Mouse (Mus musculus): Measurements from ENCODE around the gene Spocd1. TPM values are rescaled to one million over a fixed set of nuclear protein-coding genes. Genes with fewer than 3 reads are reported as not detected.
A peak's percentile ranks its signal among the peaks of the same experiment; 100 is the strongest.

Gene Spocd1
- polyA plus RNA-seq, 2 experiments from 2014 or later = not detected

DNA sequence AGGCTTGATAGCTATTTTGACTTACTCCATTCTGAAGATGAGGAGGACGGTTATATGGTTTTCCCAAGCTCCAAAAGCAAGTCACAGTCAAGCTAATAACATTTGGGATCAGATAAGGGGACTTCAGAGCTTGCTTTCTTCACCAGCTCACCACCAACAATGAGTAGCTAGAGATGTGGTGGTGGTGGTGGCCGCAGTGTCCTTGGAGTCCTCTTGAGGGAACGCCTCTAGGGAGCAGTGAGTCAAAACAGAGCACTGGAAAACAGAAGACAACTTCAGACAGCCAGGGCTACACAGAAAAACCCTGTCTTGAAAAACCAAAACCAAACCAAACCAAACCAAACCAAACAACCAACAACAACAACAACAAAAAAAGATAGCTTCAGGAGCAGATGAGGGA, 10.1 kb upstream of the Spocd1 start:
- ATAC-seq = no peak

DNA sequence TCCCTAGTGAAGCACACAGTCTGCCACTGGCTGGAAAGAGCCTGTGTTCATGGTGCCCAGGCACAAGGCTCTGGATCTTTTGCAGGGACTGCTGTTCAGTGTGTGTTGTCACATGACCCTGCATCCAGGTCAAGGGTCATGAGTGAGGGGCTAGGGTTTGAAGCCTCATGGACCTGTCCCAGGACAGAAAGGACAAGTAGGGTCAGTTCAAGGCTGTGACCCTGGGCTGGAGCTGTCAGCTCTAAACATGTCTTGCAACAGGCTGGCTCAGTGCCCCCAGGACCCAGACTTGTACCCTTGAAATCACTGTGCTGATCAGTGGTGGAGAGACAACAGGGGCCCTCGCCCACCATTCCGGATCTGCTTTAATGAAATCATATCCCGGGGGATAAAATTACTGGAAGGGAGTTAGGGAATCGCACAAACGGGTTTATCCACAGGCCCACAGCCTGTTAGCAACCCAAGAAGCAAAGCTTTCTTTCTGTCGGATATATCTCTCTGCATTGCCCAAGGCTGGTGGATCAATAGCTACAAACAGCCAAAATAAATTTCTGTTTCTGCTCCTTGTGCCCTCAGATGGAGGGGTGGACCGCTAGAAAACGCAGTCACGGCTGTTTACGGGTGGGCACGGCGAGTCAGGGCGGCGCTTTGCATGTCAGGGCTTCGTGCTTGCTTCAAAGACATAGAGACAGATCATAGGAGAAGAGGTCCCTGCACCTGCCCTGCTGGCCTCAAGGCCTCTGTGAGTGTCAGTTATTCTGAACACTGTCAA, 8.3 kb upstream of the Spocd1 start:
- ATAC-seq = no peak

DNA sequence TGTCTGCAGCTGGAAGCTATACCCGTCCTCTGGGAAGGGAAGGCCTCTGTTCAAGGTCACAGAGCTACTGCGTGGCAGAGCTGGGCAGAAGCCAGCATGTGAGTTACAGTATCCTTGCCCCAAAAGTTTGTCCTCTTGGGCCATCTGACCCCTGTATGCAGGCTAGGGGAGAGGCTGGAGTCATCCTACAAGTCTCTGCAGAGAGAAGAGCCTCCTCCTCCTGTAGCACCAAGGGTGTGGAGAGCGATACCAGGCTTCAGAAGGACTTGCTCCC, 7.8 kb upstream of the Spocd1 start:
- ATAC-seq = no peak

DNA sequence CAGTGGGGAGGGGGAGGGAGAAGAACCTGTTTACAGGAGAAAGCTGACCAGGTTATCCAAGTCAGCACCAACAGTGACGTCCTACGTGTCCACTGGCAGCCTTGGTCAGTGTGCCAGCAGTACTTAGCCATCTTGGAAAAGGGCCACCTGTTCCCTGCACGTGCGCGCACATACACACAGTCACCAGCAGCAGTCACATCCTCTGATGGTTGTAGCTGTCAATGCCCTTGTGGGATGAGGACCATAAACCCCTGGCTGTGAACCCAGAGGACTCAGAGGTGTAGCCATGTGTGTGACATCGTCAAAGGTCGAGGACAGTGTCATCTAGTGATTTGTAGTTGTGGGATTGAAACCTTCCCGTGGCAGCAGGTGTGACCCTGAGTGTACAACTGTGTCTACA, 4.9 kb upstream of the Spocd1 start:
- ATAC-seq = no peak

DNA sequence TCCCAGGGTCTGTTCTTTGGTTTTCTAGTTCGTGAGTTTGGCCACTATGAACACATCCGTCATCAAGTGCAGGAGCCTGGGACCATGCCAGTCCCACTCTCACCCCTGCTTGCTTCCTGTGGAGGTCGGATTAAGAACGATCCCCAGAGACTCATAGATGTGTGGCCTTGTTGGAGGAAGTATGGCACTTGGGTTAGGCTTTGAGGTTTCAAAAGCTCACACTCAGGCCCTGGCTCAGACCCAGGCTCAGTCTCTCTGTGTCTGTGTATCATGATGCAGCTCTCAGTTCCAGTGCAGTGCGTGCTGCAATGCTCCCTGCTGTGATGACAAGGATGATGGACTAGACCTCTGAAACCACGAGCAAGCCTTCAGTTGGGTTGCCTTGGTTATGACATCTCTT, 4.4 kb upstream of the Spocd1 start:
- ATAC-seq = no peak

DNA sequence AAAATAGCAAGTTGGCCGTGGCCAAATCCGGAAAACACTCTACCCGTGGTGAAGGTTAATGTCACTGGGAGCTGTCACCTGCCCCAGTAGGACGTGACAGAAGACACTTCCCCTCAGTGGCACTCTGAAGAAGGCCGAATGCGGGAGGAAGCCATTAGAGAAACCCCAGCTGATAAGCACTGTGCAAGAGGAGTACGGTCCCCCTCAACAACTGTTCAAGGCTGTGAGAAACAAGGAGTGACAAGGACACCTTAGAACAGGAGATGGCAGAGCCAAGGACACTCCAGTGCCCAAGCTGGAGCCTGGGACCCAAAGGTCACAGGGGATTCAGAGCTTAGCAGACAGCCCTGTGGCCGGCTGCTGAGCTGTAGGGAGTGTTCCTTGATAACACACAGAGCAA, 2.5 kb upstream of the Spocd1 start:
- no peak for ATAC-seq

DNA sequence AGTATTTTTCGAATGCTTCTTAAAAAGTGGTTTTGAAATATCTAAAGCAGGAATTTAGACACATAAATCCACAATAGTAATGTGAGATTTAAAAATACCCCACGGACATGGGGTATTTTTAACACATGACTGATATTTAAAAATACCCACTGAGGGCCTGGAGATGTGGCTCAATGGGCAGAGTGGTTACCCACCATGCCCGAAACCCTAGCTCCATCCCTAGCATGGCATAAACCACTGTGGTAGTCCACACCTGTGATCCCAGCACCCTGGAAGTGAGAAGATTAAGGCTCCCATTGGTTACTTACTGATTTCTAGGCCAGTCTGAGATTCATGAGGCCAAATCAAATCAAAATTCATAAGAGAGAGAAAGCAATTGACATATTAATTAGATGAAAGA, 2.0 kb upstream of the Spocd1 start:
- no peak for ATAC-seq

DNA sequence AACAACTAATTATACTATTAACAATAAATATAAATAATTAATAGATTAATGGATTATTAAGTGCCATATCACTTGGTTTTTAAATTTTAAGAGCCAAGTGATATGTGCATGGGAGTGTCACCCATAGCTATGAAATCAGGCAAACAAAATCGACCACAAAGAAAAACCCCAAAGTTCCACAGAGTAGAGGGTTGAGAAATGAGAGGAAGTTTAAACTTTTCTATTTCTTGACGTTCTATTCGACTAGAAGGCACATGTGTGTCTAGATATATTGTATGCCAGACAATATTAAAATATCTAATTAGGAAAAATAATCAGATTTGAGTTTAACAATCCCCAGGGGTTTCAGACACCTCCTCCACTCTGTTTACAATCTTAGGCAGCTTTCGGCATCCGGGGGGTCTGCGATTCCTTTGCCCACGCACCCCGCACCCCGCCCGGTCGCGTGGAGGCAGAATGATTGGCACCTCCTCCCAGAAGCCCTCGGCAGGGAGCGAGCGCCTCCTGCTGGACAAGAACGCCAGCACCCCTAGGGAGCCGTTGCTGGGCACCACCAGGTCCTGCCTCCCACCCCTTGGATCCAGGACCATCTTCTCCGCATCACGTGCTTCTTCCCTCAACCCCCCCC, 811 bp upstream of the Spocd1 start:
- ATAC-seq = peak; percentile 92

DNA sequence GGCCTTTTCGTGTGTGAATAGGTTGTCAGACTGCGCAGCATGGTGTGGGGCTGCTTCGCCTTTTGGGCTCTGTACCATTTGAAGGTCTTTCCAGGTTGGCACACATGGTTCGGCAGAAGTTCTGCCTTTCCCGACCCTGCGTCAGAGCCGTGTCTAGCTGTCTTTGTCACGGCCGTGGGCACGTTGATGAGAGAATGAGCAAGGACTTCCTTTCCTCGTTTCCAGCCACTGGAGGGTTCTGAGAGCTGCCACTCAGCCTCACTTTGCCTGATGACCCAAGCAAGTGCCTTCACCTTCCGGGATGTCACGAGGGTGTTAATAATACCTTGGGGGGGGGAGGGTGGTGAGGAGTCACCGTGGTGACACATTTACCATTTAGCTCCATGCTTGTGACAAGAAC, 4.6 kb downstream of the Spocd1 start:
- ATAC-seq = no peak

DNA sequence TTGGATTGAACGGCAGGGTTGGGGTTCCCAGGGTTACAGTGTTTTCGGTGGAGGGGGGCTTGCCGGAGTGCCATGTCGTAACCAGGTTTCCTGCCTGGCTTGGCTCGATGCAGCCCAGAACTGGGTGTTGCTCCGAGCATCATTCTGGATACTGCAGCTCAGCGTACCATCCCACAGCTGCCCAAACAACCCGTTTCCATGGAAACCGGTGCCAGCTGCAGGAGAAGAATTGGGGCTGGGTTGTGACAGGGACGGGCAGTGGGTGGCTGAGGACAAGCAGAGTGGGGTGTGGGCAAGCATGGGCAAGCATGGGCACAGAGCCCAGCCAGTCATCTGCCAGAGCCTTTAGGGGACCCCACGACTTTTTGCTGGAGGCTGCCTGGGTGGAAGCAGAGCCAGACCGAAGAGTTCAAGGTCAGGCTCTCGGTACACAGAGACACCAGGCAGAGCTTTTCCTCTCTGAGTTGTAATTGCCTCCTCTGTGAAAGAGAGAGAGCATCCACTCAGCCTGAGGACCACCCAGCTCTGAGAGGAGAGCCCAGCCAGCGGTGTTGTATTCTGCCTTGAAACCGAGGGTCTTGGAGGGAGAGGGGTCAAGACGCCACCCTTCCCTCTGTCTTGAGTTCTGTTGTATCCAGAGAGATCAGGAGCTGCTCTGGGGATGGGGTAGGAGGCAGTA, 5.3 kb downstream of the Spocd1 start:
- ATAC-seq = no peak

DNA sequence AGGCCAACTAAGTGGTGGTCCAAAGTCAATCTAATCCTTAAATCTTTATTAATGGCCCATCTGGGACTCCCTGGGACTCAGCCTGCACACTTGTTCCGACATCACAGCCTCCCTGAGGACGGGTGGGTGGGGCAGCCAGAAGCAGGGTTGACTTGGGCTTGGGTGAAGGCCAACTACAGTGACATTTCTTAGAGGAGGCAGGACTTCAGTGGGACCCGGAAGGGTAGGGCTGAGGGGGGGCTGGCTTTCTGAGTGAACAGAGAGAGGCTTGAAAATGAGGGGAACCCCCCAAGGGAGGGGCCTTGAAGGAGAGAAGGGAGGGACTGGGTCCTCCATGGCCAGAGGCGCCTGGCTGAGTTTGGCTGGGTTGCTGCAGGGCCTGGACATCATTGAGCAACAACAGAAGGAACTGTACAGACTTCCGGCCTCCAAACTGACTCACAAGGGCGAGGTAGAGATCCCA, 22.3 kb downstream of the Spocd1 start:
- no peak for ATAC-seq

DNA sequence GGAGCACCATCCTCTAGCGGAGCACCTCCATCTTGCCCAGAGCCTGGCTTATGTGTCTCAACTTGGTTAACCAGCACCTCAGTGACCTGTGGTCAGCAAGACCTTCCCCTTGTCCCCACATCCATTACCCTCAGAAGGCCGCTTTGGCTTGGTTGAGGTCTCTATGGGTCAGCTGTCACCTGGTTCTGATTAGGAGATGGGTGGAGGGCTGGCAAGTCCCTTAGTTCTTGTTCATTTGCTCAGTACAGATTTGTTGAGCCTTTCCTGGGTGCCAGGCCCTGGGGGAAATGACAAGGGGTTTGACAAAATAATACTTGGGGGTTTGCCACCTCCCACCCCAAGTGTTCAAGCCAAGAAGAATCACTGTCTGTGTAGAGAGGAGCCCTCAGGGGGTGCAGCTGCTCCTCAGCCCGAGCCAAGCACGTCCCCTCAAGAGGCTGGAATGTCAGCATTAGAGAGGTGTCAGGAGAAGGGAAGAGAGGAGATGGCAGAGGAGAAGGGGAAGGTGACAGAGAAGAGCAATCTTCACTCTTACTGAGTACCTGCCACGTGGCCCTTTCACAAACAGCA, 23.3 kb downstream of the Spocd1 start:
- no peak for ATAC-seq

DNA sequence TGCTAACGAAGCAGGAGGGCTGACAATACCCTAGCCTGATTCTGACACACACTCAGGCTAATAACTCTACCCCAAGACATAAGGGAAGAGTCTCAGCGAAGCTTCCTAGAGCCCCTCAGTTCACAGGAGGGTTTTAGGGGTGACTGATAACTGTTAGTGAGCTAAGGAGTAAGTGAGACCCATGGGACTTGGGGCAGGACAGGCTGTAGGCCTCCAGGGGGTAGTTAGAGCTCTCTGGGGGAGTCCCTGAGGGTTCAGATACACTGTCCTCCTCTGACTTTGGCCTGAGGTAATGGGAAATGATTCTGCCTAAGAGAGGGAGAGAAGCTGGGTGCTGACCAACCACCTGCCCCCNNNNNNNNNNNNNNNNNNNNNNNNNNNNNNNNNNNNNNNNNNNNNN, 25.5 kb downstream of the Spocd1 start:
- no peak for ATAC-seq

DNA sequence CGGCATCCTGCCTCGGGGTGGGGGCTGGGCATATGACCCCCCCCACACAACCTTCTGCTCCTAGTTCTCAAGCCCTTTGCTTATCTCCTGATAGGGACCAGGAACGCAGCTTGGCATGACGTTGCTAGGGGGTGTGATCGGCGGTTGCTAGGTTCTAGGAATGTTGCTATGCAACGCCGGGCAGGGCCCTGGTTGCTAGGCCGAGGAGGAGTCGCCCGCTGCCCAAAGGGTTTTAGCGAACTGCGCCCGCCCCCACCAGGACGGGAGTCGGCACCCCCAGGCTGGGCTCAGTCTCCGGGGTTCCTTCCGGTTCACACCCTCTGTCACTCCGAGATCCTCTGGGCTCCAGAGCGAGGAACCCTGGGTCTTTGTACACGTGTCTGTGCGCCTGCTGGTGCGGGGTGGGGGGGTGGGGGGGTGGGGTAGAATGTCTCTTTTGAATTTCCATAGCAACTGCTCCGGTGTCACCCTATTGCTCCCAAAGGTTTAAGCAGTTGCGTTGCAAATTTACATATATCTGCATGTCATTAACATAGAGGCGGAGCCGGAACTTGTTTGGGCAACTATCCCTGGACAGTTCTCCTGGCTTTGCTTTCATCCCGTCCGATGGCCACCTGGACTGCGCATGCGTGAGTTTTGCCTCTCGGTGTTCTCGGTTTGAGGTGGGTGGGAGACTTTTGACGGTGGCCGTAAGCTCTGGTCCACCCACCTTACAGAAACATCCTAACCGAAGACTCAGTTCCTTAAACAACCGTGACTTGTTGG, 31.3 kb downstream of the Spocd1 start:
- ATAC-seq = peak; percentile 67

DNA sequence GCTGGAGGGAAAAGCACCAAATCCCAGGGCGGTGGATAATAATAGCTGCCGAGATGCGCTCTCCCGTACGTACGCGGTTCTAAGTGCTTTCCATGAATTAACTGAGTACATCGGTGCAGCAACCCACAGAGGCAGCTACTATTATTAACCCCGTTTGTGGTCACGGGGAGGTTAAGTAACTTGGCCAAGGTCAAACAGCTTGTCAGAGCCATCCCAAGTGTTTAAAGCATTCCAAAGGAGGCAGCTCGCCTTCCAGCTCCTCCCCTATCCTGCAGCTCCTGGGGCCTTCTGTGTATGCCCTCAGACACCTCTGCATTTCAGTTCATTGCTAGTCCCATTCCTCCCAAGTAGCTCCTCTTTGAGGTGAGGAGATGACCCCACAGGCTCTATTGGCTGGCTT, 36.2 kb downstream of the Spocd1 start:
- ATAC-seq = no peak

DNA sequence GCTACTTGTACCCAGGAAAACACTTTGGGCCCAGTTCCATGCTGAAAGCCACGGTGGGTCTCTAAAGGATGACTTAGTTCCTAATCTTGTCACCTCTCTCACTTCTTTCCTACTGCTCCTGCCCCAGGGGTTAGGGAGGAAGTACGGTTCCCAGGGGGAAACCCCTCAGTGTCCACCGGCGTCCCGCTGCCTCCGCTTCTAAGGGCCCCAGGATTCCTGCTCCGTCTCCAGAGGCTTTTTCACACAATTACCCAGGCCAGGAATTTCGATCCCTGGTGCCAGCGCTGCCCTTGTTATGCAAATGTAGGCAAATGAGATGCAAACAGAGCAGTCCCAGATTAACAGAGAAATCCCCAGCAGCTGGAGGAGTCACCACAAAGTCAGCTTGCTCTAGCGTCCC, 37.2 kb downstream of the Spocd1 start:
- ATAC-seq = no peak

DNA sequence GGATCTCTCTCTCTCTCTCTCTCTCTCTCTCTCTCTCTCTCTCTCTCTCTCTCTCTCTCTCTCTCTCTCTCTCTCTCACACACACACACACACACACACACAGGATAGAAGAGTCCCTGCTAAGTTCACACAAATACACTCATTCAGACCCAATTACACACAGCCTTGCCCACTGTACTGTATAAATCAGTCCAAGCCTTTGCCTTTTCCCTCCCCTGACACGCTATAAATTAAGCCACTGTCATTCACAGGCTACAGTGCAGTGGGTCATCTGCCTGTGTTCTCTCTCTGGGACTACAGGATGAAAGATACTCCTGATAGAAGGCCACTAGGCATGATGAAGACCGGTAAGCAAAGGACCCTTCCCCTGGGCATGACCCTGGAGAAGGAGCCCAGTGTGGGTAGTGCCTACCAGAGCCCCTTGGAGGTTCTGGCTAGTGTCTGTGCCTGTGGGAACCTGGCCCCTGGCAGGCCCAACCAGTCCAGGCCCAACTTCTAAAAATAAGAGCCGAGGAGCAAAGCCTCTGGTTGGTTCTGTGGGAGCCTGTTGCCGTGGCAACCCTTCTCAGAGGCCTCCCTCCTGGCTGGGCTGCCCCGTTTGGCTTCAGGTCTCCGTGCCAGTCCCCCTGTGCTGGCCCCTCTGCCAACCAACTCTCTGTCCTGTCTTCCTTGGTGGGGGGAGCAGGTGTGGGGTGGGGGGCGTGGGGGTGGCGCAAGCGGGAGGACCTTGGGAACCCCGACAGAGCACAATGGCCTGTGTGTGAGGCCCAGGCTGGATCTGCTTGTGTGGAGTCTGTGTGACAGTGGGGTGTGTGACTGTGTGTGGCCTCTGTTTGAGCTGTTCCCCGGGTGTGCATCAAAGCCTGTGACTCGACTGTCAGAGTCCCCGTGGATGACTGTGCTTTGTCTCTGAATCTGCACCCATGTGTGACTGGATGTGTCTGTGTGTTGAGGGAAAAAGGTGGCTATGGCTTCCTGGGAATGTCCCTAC, 38.3 kb downstream of the Spocd1 start:
- ATAC-seq = no peak

DNA sequence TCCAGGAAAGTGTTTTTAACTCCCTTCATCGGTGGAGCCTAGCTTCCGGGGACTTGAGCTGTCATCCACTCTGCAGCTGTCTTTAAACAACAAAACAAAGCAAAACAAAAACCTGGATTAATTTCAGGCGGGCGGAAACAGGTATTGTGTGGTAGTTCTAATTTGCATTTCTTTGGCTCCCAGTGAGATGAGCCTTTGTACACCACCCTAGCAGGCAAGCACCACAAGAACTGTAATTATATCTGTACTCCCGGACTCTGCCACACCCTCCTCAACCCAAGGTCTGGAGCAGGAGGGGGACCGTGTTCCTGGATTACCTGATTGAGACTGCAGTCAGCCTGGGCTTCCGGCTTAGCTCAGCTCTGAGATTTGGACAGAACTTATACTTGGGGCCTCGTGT, 41.1 kb downstream of the Spocd1 start:
- no peak for ATAC-seq

DNA sequence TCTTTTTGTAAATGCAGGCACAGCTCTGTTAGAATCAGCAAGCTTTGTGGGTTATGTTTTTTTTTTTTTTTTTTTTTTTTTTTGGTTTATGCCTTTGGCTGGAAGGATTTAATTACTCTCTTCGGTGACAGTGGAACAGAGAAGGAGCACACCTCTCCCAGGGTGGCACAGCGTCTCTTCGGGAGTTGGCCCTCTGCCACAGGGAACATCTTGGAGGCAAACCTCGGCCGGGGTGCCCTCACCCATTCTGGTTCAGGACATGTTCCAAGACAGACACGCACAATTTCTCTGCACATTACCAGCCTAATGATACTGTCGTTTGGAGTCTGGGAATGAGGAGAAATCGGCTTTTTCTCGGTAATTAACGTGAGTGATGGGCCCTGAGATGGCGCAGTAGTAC, 41.8 kb downstream of the Spocd1 start:
- ATAC-seq = no peak

DNA sequence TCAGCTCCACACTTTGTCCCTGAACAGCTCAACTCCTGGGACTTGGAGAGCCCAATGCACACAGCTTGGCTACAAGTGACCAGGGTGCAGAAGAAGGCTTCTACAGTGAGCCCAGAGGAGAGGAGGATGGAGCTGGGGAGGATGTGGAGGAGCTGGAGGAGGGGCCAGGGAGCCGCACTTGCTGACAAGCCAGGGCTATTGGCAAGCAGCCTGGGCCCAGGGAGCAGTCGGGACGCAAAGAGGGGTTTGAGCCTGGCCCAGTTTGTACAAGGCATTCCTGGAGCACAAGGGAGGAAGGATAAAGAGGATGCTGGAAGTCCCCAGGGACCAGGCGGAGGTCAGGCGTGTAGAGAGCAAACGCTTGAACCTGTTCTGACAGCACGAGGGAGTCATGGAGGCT, 42.9 kb downstream of the Spocd1 start:
- no peak for ATAC-seq

DNA sequence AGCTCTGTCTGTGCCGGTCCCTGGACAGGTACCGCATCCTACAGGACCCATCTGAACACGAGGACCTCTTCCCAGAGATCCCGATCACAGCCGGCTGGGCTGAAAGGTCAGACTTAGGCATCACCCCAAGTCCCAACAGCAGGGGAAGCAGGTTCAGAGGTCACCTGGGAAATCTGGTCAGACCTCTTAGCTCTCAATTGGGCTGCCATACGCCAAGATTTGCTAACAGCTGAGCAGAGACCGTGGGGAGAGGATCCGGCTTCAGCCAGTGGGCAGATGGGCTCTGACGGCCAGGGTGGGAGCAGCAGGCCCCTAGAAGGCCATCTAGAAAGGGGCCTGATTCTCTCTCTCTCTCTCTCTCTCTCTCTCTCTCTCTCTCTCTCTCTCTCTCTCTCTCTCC, 45.2 kb downstream of the Spocd1 start:
- ATAC-seq = no peak

DNA sequence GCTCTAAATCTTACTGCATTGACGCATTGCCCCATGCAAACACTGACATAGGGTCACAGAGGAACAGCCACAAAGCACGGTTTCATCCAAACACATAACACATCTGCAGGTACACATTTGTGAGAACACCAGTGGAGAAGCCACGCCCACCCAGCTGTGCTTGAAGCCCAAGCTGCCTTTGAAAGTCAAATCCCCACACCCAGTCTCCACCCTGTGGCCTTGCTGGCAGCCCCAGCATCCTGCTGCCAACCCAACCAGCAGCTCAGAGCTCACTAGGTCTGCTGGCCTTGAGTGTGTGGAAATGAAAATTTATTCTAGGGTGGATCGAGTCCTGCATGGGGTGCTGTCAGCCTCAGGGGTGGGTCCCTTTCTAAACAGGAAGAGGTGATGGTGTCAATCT, 48.2 kb downstream of the Spocd1 start:
- ATAC-seq = no peak
